Mouse (Mus musculus) liver, embryonic 15.5 days (tissue): ENCODE measurements at regions not wholly inside any gene's neighbourhood (a gene's known extent, or its start where the extent isn't known, plus 50 kb on each side); places are given as distances from the start of the nearest gene placed in this dataset.

Experiments
- ATAC-seq: fragments of 200-750 bp; cut with Nextera tagmentation; 2 replicates; pipeline ENCODE4 v1.8.0; 2017; ENCODE audit warnings: moderate number of reproducible peaks, mild to moderate bottlenecking, moderate library complexity; ENCODE audit not compliant: insufficient read depth
- H3K27ac ChIP-seq: fragments of 300-500 bp; sonication (generic); replicated peaks from 2 replicates; pipeline ENCODE4 v1.5.1; 2015; ENCODE audit warnings: mild to moderate bottlenecking, inconsistent platforms
- H3K27me3 ChIP-seq: fragments of 300-500 bp; sonication (generic); 2 replicates; pipeline ENCODE4 v1.6.1; 2015; ENCODE audit warnings: mild to moderate bottlenecking, inconsistent platforms
- H3K36me3 ChIP-seq: fragments of 300-500 bp; sonication (generic); replicated peaks from 2 replicates; pipeline ENCODE4 v1.6.1; 2015; ENCODE audit warnings: moderate library complexity, mild to moderate bottlenecking, inconsistent platforms
- H3K4me1 ChIP-seq: fragments of 300-500 bp; sonication (generic); replicated peaks from 2 replicates; pipeline ENCODE4 v1.6.1; 2015; ENCODE audit warnings: inconsistent platforms
- H3K4me2 ChIP-seq: fragments of 300-500 bp; sonication (generic); 2 replicates; pipeline ENCODE4 v1.6.1; 2015; ENCODE audit warnings: moderate library complexity, mild to moderate bottlenecking, inconsistent platforms
- H3K4me3 ChIP-seq: fragments of 300-500 bp; sonication (generic); replicated peaks from 2 replicates; pipeline ENCODE4 v1.5.1; 2015; ENCODE audit warnings: mild to moderate bottlenecking, inconsistent platforms
- H3K9ac ChIP-seq: fragments of 300-500 bp; sonication (generic); 2 replicates; pipeline ENCODE4 v1.6.1; 2015; ENCODE audit warnings: moderate library complexity, mild to moderate bottlenecking, inconsistent platforms
- H3K9me3 ChIP-seq: fragments of 300-500 bp; sonication (generic); replicated peaks from 2 replicates; pipeline ENCODE4 v1.6.1; 2016; ENCODE audit warnings: inconsistent platforms
- WGBS: fragments of 180-500 bp; shearing (Covaris S2); methylation state at CpG from one replicate; pipeline ENCODE4 v1.1.7; 2015; ENCODE audit warnings: mixed read lengths; ENCODE audit not compliant: insufficient replicate concordance; 5-methylcytosine and 5-hydroxymethylcytosine counted together

DNA sequence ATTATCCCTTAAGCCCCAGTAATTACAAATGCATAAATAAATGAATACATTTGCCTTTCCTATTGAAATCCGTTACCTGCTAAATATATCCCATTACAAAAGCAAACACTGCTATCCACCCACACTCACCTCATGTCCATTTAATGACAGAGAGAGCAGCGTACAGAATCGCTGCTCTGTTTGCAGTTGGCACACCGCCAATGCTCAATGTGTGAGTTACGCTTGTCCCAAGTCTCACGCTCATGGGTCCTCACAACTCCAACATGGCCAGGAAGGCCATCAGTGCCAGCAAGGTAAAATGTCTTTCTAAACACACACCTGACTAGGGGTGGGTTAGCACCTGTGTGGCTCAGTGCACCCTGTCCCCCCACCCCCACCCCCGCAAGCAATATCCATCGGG lies 150.0 kb upstream of the Igsf21 start:
- H3K4me1 ChIP-seq, result no peaks in the 10 kb centered on the region
- ATAC-seq, result no peak
- no peak overlapping the region for H3K4me3 ChIP-seq
- no peak overlapping the region for H3K4me2 ChIP-seq
- no peak overlapping the region for H3K27ac ChIP-seq
- H3K27me3 ChIP-seq, result no peaks in the 10 kb centered on the region
- WGBS, result 63% methylated on average over 8 of the region's 8 CpGs
- H3K36me3 ChIP-seq, result no peaks in the 10 kb centered on the region
- no peaks in the 10 kb centered on the region for H3K9me3 ChIP-seq
- H3K9ac ChIP-seq, result no peak overlapping the region

GRCm38 (mm10) chr4:140392290-140392689 lies 145.7 kb upstream of the Igsf21 start:
- no peak overlapping the region for H3K4me3 ChIP-seq
- no peaks in the 10 kb centered on the region for H3K27me3 ChIP-seq
- WGBS, result 48% methylated on average over 7 of the region's 7 CpGs

DNA sequence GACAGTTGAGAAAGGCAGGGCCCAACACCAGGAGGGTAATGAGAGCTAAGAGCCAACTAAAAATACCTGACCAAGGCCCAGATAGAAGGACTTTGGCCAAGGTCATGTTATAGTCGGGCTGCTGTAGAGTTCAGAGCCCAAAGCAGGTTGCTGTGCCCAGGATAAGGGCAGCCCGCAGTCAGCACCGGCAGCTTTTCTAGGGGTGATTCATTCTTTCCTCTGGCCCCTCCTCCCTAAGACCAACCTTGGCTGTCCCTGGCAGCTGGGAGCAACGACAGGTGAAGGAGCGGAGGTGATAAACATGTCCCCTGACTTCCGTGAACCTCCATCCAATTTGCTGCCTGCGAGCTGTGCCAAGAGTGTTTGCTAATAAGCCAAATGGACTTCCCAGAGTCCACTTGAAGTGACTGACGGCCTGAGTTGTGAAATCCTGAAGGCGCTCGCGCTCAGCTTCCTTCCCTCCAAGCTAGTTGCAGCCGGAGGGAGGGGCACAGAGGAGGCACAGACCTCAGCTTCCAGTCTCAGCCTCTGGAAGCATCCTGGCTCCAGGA lies 144.2 kb upstream of the Igsf21 start:
- Histone ChIP-seq H3K36me3 (no peaks in the 10 kb centered on the region), H3K4me3 (no peak overlapping the region), H3K9ac (no peak overlapping the region), H3K27me3 (no peaks in the 10 kb centered on the region), H3K4me1 (no peaks in the 10 kb centered on the region), H3K4me2 (no peak overlapping the region), H3K9me3 (no peaks in the 10 kb centered on the region), H3K27ac (no peak overlapping the region)
- WGBS, result 26% methylated on average over 12 of the region's 12 CpGs
- ATAC-seq, result no peak

More at GRCm38 (mm10) chr4:140392290-140392689, 145.7 kb upstream of the Igsf21 start:
- Histone ChIP-seq H3K36me3 (no peaks in the 10 kb centered on the region), H3K4me2 (no peak overlapping the region), H3K4me1 (no peaks in the 10 kb centered on the region), H3K9me3 (no peaks in the 10 kb centered on the region), H3K9ac (no peak overlapping the region), H3K27ac (no peak overlapping the region)
- no peak for ATAC-seq

DNA sequence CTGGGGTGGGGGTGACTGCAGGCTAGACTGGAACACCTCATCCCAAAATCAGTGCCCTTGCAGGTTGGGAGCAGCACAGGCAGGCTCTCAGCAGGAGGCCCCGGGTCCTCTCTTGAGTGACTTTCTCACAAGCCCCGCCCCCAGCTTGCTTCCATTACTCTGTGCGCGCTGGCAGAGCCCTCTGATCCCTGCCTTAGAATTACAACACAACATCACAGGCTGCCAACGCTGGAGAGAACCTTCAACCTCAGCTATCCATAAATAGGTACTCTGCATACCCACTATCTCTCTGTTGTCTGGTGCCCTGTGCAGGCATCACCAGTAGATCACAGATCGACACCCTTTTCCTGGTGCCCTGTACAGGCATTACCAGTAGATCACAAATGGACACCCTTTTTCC lies 139.1 kb upstream of the Igsf21 start:
- H3K27me3 ChIP-seq, result no peaks in the 10 kb centered on the region
- no peak overlapping the region for H3K27ac ChIP-seq
- no peaks in the 10 kb centered on the region for H3K4me1 ChIP-seq
- no peak for ATAC-seq
- H3K4me3 ChIP-seq, result no peak overlapping the region
- H3K9me3 ChIP-seq, result 0 out of 2 replicates have a peak, but pooled peaks cover 3% of the 10 kb centered on the region
- WGBS, result 54% methylated on average over 6 of the region's 6 CpGs
- no peaks in the 10 kb centered on the region for H3K36me3 ChIP-seq
- H3K9ac ChIP-seq, result no peak overlapping the region
- H3K4me2 ChIP-seq, result no peak overlapping the region

DNA sequence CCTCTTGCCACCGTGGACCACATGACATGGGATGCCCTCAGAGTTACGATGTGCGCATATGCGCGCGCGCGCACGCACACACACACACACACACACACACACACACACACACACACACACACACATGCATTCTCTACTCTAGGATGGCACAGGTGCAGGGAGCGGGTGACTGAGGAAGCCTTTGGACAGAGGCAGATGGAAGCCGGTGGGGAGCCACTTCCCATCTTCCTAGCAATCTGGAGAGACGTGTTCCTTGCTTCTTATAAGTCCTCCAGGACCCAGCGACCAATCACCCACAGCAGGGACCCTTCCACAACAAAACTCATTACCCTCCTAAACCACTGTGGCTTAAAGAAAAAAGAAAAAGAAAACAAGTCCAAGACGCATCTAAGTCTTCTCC lies 138.6 kb upstream of the Igsf21 start:
- 86% methylated on average over 14 of the region's 14 CpGs for WGBS
- H3K4me2 ChIP-seq, result no peak overlapping the region
- no peak for ATAC-seq

GRCm38 (mm10) chr4:140383596-140383995 lies 137.0 kb upstream of the Igsf21 start:
- Histone ChIP-seq H3K36me3 (no peaks in the 10 kb centered on the region), H3K27me3 (no peaks in the 10 kb centered on the region), H3K4me2 (no peak overlapping the region), H3K4me1 (no peaks in the 10 kb centered on the region), H3K9ac (no peak overlapping the region), H3K9me3 (0 out of 2 replicates have a peak, but pooled peaks cover 3% of the 10 kb centered on the region), H3K4me3 (no peak overlapping the region), H3K27ac (no peak overlapping the region)
- WGBS, result 58% methylated on average over 7 of the region's 7 CpGs
- ATAC-seq, result no peak

More for the DNA sequence above, 138.6 kb upstream of the Igsf21 start:
- Histone ChIP-seq H3K36me3 (no peaks in the 10 kb centered on the region), H3K4me3 (no peak overlapping the region), H3K9ac (no peak overlapping the region), H3K9me3 (0 out of 2 replicates have a peak, but pooled peaks cover 3% of the 10 kb centered on the region), H3K4me1 (no peaks in the 10 kb centered on the region), H3K27me3 (no peaks in the 10 kb centered on the region), H3K27ac (no peak overlapping the region)

GRCm38 (mm10) chr4:140380733-140381132 lies 134.1 kb upstream of the Igsf21 start:
- Histone ChIP-seq H3K4me2 (no peak overlapping the region), H3K4me3 (no peak overlapping the region), H3K4me1 (no peaks in the 10 kb centered on the region), H3K36me3 (no peaks in the 10 kb centered on the region), H3K9me3 (0 out of 2 replicates have a peak, but pooled peaks cover 3% of the 10 kb centered on the region), H3K27ac (no peak overlapping the region), H3K9ac (no peak overlapping the region), H3K27me3 (no peaks in the 10 kb centered on the region)
- 28% methylated on average over 13 of the region's 13 CpGs for WGBS
- no peak for ATAC-seq

DNA sequence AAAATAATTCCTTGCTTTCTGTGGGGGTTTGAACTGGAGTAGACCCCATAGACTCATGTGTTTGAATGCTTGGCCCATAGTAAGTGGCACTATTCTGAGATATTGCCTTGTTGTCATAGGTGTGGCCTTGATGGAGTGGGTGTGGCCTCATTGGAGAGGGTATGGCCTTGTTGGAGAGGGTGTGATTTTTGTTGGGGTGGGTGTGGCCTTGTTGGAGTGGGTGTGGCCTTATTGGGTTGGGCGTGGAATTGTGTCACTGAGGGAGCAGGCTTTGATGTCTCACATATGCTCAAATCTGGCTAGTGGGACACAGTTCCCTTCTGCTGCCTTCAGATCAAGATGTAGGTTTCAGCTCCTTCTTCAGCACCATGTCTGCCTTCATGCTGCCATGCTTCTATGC lies 131.4 kb upstream of the Igsf21 start:
- no peak overlapping the region for H3K9ac ChIP-seq
- no peaks in the 10 kb centered on the region for H3K27me3 ChIP-seq
- no peaks in the 10 kb centered on the region for H3K36me3 ChIP-seq
- no peak overlapping the region for H3K4me2 ChIP-seq
- H3K9me3 ChIP-seq, result no peaks in the 10 kb centered on the region
- no peak overlapping the region for H3K27ac ChIP-seq
- WGBS, result 15% methylated on average over 1 of the region's 1 CpGs
- ATAC-seq, result no peak
- no peaks in the 10 kb centered on the region for H3K4me1 ChIP-seq
- no peak overlapping the region for H3K4me3 ChIP-seq

- Histone ChIP-seq H3K4me3 (no peak overlapping the region), H3K27me3 (no peaks in the 10 kb centered on the region), H3K4me1 (no peaks in the 10 kb centered on the region), H3K4me2 (no peak overlapping the region), H3K36me3 (no peaks in the 10 kb centered on the region), H3K9me3 (no peaks in the 10 kb centered on the region), H3K9ac (no peak overlapping the region), H3K27ac (no peak overlapping the region)
- no peak for ATAC-seq
- WGBS, result 56% methylated on average over 11 of the region's 11 CpGs
Observed at GRCm38 (mm10) chr4:140372586-140373325, 126.2 kb upstream of the Igsf21 start.

DNA sequence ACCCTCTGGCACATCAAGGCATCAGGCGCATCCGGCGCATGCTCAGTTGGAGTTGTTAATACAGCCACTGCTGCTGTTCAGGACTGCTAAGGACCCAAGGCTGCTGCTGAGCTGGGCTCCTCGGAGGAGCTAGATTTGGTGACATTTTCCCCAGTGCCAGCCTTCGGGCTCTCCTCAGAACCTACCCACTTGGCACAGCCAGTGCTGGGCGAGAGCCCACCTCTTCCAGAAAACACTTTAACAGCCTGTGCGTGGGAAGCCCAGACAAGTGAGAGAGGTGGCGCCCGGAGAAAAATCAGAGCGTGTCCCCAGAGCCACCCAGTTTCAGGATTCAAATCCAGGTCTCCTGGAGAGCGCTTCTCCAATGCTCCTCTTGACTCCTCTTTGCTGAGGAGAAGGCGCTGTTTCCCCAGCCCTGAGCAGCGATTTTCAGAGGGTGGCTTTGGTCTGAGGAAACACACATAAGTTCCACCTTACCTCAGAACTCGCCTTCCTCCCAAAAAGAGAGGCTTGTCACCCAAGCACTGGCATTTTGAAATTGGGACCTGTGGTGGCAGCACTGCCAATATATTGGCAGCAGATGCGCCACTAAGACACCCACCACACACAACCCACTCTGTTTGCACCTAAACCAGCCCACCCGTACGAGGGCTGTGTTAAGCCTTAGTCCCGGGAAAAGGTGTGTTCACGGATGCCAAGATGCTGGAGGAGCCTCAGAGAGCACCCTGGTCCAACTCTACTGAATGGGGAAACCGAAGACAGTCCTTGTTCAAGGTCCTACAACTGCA lies 125.0 kb upstream of the Igsf21 start:
- H3K27ac ChIP-seq, result no peak overlapping the region
- H3K9me3 ChIP-seq, result no peaks in the 10 kb centered on the region
- no peak for ATAC-seq
- H3K27me3 ChIP-seq, result no peaks in the 10 kb centered on the region
- no peak overlapping the region for H3K4me3 ChIP-seq
- H3K4me1 ChIP-seq, result no peaks in the 10 kb centered on the region
- no peak overlapping the region for H3K4me2 ChIP-seq
- WGBS, result 70% methylated on average over 20 of the region's 20 CpGs
- H3K9ac ChIP-seq, result no peak overlapping the region
- H3K36me3 ChIP-seq, result no peaks in the 10 kb centered on the region

DNA sequence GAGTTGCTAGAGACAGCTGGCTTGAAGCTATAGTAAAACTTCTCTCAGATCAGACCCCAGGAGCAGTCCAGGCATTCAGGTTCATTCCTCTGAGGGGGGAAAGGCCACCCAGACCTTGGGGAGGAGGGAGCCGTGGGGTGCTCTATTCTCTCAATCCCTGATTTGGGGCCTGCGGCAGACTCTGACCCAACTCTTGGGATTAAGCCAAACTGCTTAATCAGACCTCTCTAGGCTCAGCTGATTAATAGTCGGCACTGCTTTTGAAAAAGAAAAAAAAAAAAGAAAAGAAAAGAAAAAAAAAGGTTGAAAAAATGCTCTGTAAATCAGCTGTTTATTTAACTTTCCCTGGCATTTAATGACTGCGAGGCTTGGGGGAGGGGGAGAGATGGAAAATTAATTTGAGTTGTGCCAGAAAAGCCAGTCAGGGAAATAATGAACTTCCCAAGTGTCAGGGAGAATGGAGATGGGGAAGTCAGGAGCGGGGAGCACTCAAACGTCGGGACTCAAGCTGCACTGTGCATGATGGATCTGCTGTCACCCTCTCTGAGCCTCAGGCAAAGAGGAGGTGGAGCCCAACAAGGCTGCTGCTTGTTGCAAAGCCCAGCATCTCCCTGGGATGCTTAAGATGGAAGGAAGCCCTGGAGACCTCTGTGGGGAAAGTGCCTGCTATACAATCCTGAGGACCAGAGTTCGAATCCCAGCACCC lies 120.5 kb upstream of the Igsf21 start:
- no peak overlapping the region for H3K27ac ChIP-seq
- no peak overlapping the region for H3K4me2 ChIP-seq
- H3K9me3 ChIP-seq, result no peaks in the 10 kb centered on the region
- WGBS, result 47% methylated on average over 8 of the region's 8 CpGs
- no peaks in the 10 kb centered on the region for H3K4me1 ChIP-seq
- ATAC-seq, result no peak
- no peaks in the 10 kb centered on the region for H3K27me3 ChIP-seq
- H3K9ac ChIP-seq, result no peak overlapping the region
- H3K36me3 ChIP-seq, result no peaks in the 10 kb centered on the region
- no peak overlapping the region for H3K4me3 ChIP-seq
